Mouse (Mus musculus) hindbrain, embryonic 14.5 days (tissue): ENCODE results near the gene Gm8104. TPM values are rescaled to one million over a fixed set of nuclear protein-coding genes. Genes with fewer than 3 reads are reported as not detected.
"Not testable (repeated sequence)": the region's sequence is repeated elsewhere in the genome, so short reads cannot be mapped to it uniquely, and the experiment has no call there.

Source experiments
- ATAC-seq: fragments of 200-750 bp; cut with Nextera tagmentation; 2 replicates; pipeline ENCODE4 v1.8.0; 2017; ENCODE audit warnings: moderate number of reproducible peaks, mild to moderate bottlenecking, moderate TSS enrichment, moderate library complexity; ENCODE audit not compliant: low FRiP score
- DNase-seq: peaks from one replicate; pipeline ENCODE4 v3.0.0-alpha.2; 2015; ENCODE audit warnings: low spot score
- H3K27ac ChIP-seq: fragments of 300-500 bp; sonication (generic); 2 replicates; pipeline ENCODE4 v1.5.1; 2014; ENCODE audit warnings: mild to moderate bottlenecking, moderate library complexity
- H3K27me3 ChIP-seq: fragments of 300-500 bp; sonication (generic); 2 replicates; pipeline ENCODE4 v1.6.1; 2014; ENCODE audit warnings: mild to moderate bottlenecking, low read length, mixed read lengths; ENCODE audit not compliant: control insufficient read depth, insufficient read depth
- H3K36me3 ChIP-seq: fragments of 300-500 bp; sonication (generic); replicated peaks from 2 replicates; pipeline ENCODE4 v1.6.1; 2014; ENCODE audit not compliant: control insufficient read depth, insufficient read depth
- H3K4me1 ChIP-seq: fragments of 300-500 bp; sonication (generic); replicated peaks from 2 replicates; pipeline ENCODE4 v1.6.1; 2014; ENCODE audit warnings: antibody characterized with exemption, low read length, mixed read lengths; ENCODE audit not compliant: control insufficient read depth, insufficient read depth
- H3K4me2 ChIP-seq: fragments of 300-500 bp; sonication (generic); replicated peaks from 2 replicates; pipeline ENCODE4 v1.6.1; 2014; ENCODE audit warnings: mild to moderate bottlenecking, moderate library complexity
- H3K4me3 ChIP-seq: fragments of 300-500 bp; sonication (generic); replicated peaks from 2 replicates; pipeline ENCODE4 v1.5.1; 2014; ENCODE audit warnings: mild to moderate bottlenecking, low read length
- H3K9ac ChIP-seq: fragments of 300-500 bp; sonication (generic); 2 replicates; pipeline ENCODE4 v1.6.1; 2014
- H3K9me3 ChIP-seq: fragments of 300-500 bp; sonication (generic); 2 replicates; pipeline ENCODE4 v1.6.1; 2016; ENCODE audit warnings: low read length; ENCODE audit not compliant: control insufficient read depth
- WGBS: fragments of 180-500 bp; shearing (Covaris S2); extraction: QIAGEN DNeasy Blood & Tissue Kit; methylation state at CpG from one replicate; pipeline ENCODE4 v1.1.7; 2014; 5-methylcytosine and 5-hydroxymethylcytosine counted together
- polyA plus RNA-seq: library from polyadenylated mRNA; unstranded; fragments of >200 nt; fragmentation: Nextera tagmentation; extraction: Ambion mirVana; gene quantifications from 2 replicates; pipeline ENCODE4 v1.2.1, GENCODE M21; 2014

Gm8104 gene
- polyA plus RNA-seq = 0.11 TPM in 1 of 2 replicates, not detected in the other

DNA sequence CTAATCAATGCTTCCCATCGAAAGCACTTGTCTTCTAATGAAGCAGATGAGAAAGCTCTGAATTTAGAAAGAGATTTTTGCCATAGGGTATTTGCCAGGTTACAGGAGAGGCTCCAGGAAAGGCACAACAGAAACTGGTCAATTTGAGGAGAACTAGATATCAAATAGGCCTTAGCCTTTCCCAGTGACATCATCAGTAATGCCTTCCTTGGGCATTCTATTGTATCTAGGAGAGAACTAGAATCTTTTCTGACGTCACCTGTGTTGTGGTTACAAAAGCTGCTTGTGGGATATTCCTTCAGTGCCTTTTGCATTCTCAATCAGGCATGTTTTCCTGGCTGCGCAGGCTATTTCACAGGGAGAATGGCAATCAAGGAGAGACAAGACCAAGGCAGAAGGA, at the start of gene Gm8104:
Gene Gm8104 (plus strand): TSS at position 301 of the 400 bp plus-strand sequence.
- DNase-seq, H3K4me3 ChIP-seq: not testable (repeated sequence)

DNA sequence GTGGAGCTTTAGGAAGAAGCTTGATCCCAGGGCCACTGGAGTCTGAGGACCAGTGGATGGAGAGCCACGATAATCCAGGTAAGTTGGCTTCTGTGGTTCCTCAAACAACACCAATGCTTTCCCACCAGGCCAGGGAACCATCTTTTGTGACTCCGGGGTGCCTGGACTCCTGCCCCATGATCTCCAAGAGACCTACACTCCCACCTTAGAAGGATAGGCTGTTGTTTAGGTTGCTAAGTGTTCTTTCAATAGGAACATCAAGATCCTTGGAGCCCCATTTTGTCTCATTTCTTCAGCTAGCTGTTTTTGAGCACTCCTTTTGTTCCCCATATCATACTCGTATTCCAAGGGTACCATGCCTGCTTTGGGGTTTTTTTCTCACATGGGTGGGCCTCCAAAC, 42.3 kb upstream of the Gm8104 start:
- not testable (repeated sequence) for H3K9ac ChIP-seq, H3K4me2 ChIP-seq, ATAC-seq, H3K4me3 ChIP-seq, DNase-seq, H3K27ac ChIP-seq, H3K27me3 ChIP-seq, H3K9me3 ChIP-seq, H3K36me3 ChIP-seq, H3K4me1 ChIP-seq
- WGBS = 80% methylated on average over 3 of the region's 3 CpGs

More for the DNA sequence above, at the start of gene Gm8104:
- 74% methylated on average over 3 of the region's 3 CpGs for WGBS
- not testable (repeated sequence) for H3K27ac ChIP-seq, H3K4me2 ChIP-seq, H3K36me3 ChIP-seq, H3K4me1 ChIP-seq, H3K9me3 ChIP-seq, ATAC-seq, H3K27me3 ChIP-seq, H3K9ac ChIP-seq

DNA sequence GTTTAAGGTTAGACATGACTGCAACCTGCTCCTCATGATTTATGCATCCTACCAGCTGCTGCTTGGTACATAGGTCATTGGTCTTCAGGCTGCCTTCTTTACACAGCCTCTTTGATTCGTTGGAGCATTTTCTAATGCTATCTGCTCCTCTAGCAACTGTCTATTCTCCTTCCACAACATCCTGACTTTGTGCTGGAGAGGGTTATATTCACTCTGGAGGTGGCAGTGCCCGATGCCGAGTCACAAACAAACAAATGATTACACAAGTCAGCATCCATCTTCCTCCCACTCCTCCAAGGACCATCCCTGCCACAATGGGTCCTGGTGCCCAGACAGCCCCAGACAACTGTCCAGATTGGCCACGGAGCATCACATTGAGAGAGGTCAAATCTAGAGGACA, 40.2 kb upstream of the Gm8104 start:
- not testable (repeated sequence) for H3K27me3 ChIP-seq, H3K4me1 ChIP-seq, ATAC-seq, H3K9ac ChIP-seq, H3K9me3 ChIP-seq, H3K27ac ChIP-seq, H3K4me2 ChIP-seq, H3K4me3 ChIP-seq, H3K36me3 ChIP-seq, DNase-seq
- WGBS = 69% methylated on average over 4 of the region's 4 CpGs

DNA sequence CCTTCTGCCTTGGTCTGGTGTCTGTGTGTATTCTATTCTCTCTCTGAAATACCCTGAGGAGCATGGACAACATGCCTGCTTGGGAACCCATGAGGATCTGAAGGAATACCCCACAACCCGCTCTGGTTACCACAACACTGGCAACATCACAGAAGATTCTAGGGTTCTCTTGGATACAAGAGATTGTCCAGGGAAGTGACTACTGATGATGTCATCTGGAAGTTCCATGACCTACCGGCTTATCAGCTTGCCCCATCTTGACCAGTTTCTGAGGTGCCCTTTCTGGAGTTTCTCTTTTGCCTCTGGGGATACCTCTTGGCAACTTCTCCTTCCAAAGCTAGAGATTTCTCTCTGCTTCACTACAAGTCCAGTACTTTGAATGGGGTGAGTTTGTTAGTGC, 23.9 kb upstream of the Gm8104 start, which contains the start of gene Gm8094:
Gene Gm8094 (minus strand): TSS at position 101 of the 400 bp plus-strand sequence.
- ATAC-seq, H3K4me3 ChIP-seq, H3K9ac ChIP-seq, H3K4me2 ChIP-seq, H3K4me1 ChIP-seq, H3K27ac ChIP-seq, H3K27me3 ChIP-seq, DNase-seq, H3K36me3 ChIP-seq, H3K9me3 ChIP-seq: not testable (repeated sequence)
- 89% methylated on average over 2 of the region's 2 CpGs for WGBS

DNA sequence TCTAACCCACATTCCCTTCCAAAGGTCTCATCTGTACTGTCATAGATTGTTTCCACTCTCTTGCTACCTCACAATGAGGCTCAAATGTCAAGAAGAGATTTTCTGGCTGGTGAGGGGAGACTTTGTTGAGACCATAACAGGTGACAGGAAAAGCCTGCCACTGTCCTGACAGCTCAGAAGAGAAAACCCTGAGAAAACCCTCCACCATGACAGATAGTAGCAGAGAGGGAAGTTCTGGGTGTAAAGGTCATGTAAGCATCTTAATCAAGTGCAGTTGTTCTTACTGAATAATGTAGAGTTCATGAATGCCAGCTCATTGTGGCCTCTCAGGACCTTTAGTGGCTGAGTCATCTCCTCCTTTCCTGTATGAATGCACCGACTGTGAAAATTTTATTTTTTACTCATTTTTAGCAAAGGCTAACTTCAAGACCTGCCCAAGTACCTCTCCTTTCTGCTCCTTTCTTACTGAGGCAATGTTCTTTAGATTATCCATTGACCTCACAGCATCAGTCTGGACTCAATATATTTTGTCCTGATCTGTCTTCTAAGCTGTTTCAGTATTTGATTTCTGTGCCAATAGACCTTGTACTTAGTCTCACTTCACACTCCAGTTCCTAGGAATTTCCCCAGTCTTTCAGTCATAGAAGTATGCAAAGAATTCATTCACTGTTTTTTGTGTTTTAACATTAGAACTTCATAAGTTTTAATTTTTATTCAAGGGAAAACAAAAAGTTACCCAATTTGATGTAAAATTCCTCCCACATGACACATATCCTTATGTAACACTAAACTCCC, 15.3 kb upstream of the Gm8104 start:
- DNase-seq, H3K4me1 ChIP-seq, H3K4me2 ChIP-seq, H3K27me3 ChIP-seq, H3K27ac ChIP-seq, H3K36me3 ChIP-seq, H3K9ac ChIP-seq, H3K9me3 ChIP-seq, H3K4me3 ChIP-seq, ATAC-seq: not testable (repeated sequence)
- WGBS = 86% methylated on average over 1 of the region's 1 CpGs

DNA sequence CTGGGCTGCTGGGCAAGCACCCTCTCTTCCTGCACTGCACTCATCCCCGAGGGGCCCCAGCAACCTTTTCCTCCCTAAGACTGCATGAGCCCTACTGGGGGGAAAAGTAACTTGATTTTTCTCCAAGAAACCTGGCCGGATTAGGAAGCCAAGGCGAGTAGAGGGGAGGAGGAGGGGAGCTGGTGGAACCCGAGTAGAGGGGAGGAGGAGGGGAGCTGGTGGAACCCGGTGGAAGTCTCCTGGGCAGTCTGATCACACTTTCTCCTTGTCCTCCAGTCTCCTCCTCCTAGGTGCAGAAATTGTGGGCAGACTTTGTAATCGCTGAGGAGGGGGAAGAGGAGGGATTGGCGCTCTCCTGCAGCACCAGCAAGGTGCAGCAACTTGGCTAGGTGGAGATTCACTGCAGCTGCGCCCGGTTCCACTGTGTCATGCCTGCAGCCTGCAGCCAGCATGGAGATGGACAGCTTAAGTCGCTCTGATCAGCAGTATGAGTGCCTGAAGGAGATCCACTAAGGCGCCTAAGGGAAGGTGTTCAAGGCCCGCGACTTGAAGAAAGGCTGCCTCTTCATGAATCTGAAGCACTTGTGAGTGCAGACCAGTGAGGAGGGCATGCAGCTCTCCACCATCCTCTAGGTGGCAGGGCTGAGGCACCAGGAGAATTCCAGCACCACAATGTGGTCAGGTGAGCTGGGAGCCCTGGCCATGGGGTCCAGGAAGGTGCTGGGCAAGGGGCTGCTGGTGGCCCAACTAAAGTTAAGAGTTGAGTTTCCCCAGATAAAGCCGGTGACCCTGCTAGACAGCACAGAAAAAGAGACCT, 11.1 kb upstream of the Gm8104 start:
- not testable (repeated sequence) for H3K36me3 ChIP-seq, H3K4me3 ChIP-seq, ATAC-seq, H3K9me3 ChIP-seq, H3K9ac ChIP-seq, H3K4me1 ChIP-seq, DNase-seq, H3K27me3 ChIP-seq, H3K27ac ChIP-seq, H3K4me2 ChIP-seq
- 63% methylated on average over 1 of the region's 14 CpGs for WGBS

DNA sequence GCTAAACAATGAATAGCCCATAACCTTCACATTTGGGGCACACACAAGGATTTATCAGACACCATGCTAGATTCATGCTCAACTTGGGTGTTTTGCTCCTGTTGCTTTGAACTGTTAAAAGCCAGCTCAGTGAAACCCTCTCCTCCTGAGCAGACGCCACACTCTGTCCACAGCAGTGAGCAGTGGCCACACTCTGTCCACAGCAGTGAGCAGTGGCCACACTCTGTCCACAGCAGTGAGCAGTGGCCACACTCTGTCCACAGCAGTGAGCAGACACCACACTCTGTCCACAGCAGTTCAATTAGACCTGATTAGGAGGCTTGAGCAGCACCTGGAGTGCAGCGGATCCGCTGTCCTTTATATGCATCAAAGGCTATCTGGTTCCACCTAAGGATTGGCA, 19.3 kb downstream of the Gm8104 start:
- WGBS = 80% methylated on average over 1 of the region's 3 CpGs

DNA sequence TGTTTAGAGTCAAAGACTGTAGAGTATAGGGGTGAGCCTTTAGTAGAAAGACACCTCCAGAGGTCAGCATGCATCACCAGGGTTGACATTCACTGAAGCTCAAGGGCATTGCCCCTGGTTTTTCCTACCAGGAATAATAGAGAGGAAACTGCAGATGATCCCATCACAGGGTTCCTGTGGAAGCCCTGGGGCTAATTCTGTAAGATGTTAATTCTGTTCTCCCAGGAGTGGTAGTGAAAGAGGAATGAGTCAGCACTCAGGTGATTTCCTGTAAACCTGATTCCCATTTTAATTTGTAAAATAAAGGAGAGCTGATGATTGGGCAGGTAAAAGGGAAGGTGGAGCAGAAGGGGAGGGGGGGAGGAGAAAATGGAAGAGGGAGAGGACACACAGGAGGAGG, 25.9 kb downstream of the Gm8104 start:
- not testable (repeated sequence) for H3K4me1 ChIP-seq, H3K4me3 ChIP-seq, H3K27me3 ChIP-seq, H3K27ac ChIP-seq, ATAC-seq, H3K4me2 ChIP-seq, H3K9me3 ChIP-seq, DNase-seq, H3K36me3 ChIP-seq, H3K9ac ChIP-seq

More for the DNA sequence above, 19.3 kb downstream of the Gm8104 start:
- not testable (repeated sequence) for H3K27ac ChIP-seq, H3K27me3 ChIP-seq, H3K36me3 ChIP-seq, ATAC-seq, H3K4me1 ChIP-seq, H3K9ac ChIP-seq, H3K4me2 ChIP-seq, DNase-seq, H3K4me3 ChIP-seq, H3K9me3 ChIP-seq
